Mouse (Mus musculus) MEL (cell line): ENCODE results near the gene Tmem144. TPM values are rescaled to one million over a fixed set of nuclear protein-coding genes. Genes with fewer than 3 reads are reported as not detected.
"Not testable (repeated sequence)": the region's sequence is repeated elsewhere in the genome, so short reads cannot be mapped to it uniquely, and the experiment has no call there.

Source experiments
- DNase-seq: peaks from one replicate; pipeline ENCODE4 v3.0.0; 2011; ENCODE audit warnings: low read depth, low spot score
- H3K27ac ChIP-seq: 2 replicates; pipeline ENCODE4 v1.5.1; 2012; ENCODE audit warnings: low read depth, mild to moderate bottlenecking, control low read depth, low read length, moderate library complexity; ENCODE audit not compliant: control insufficient read depth
- H3K27me3 ChIP-seq, 2 experiments: fragments of 150-350 bp in 1 of 2; sonication (generic) in 1 of 2; 2 replicates each; pipeline ENCODE4 v1.6.1; 2012; ENCODE audit warnings: low read length in 2 of 2, mild to moderate bottlenecking in 2 of 2, improper control_type of control experiment in 1 of 2, moderate library complexity in 1 of 2; ENCODE audit not compliant: insufficient read depth in 2 of 2, control insufficient read depth in 1 of 2
- H3K36me3 ChIP-seq, 2 experiments: 2 replicates each; pipeline ENCODE4 v1.6.1; 2012 to 2014; ENCODE audit warnings: low read length in 2 of 2, improper control_type of control experiment in 1 of 2, inconsistent platforms in 1 of 2, mild to moderate bottlenecking in 1 of 2; ENCODE audit not compliant: insufficient read depth in 2 of 2, control insufficient read depth in 1 of 2
- H3K4me1 ChIP-seq, 2 experiments: fragments of 150-350 bp in 1 of 2; sonication (generic) in 1 of 2; 2 replicates each; pipeline ENCODE4 v1.6.1; 2012; ENCODE audit warnings: low read length in 2 of 2, improper control_type of control experiment in 1 of 2, mild to moderate bottlenecking in 1 of 2; ENCODE audit not compliant: insufficient read depth in 2 of 2, control insufficient read depth in 1 of 2
- H3K4me3 ChIP-seq, 2 experiments: fragments of 150-350 bp in 1 of 2; sonication (generic) in 1 of 2; 2 replicates each; pipeline ENCODE4 v1.5.1; 2012; ENCODE audit warnings: low read depth in 2 of 2, low read length in 2 of 2, mild to moderate bottlenecking in 2 of 2, moderate library complexity in 2 of 2, control low read depth in 1 of 2, improper control_type of control experiment in 1 of 2; ENCODE audit not compliant: control insufficient read depth in 1 of 2, insufficient read depth in 1 of 2
- H3K79me2 ChIP-seq: 2 replicates; pipeline ENCODE4 v1.6.1; 2012; ENCODE audit warnings: mild to moderate bottlenecking, low read length, moderate library complexity; ENCODE audit not compliant: control insufficient read depth, poor library complexity, insufficient read depth
- H3K9ac ChIP-seq: 2 replicates; pipeline ENCODE4 v1.6.1; 2012; ENCODE audit warnings: low read depth, mild to moderate bottlenecking, control low read depth, low read length, moderate library complexity; ENCODE audit not compliant: control insufficient read depth, poor library complexity, severe bottlenecking
- H3K9me3 ChIP-seq: fragments of 150-350 bp; sonication (generic); replicated peaks from 2 replicates; pipeline ENCODE4 v1.6.1; 2012; ENCODE audit warnings: mild to moderate bottlenecking, low read length, improper control_type of control experiment, moderate library complexity; ENCODE audit not compliant: insufficient read depth
- BHLHE40 ChIP-seq: IDR thresholded peaks from 2 replicates; pipeline ENCODE4 v1.6.1; 2012; ENCODE audit warnings: low read depth, mild to moderate bottlenecking, inconsistent platforms, low read length, improper control_type of control experiment, borderline replicate concordance
- CHD2 ChIP-seq: IDR thresholded peaks from 2 replicates; pipeline ENCODE4 v1.6.1; 2011; ENCODE audit warnings: low read length, improper control_type of control experiment
- CTCF ChIP-seq, 3 experiments: IDR thresholded peaks in 2 of 3; conservative IDR thresholded peaks in 1 of 3; 2 replicates each; pipeline ENCODE4 v1.5.1; 2011 to 2012; ENCODE audit warnings: low read length in 3 of 3, low read depth in 2 of 3, mild to moderate bottlenecking in 2 of 3, improper control_type of control experiment in 1 of 3, inconsistent platforms in 1 of 3, mixed read lengths in 1 of 3, moderate library complexity in 1 of 3; ENCODE audit not compliant: control insufficient read depth in 1 of 3, insufficient read depth in 1 of 3, poor library complexity in 1 of 3, severe bottlenecking in 1 of 3
- E2F4 ChIP-seq: IDR thresholded peaks from 2 replicates; pipeline ENCODE4 v1.6.1; 2011; ENCODE audit warnings: low read depth, low read length, improper control_type of control experiment, borderline replicate concordance
- ELF1 ChIP-seq: IDR thresholded peaks from 2 replicates; pipeline ENCODE4 v1.6.1; 2014; ENCODE audit warnings: low read depth, mild to moderate bottlenecking, inconsistent platforms, low read length, improper control_type of control experiment, moderate library complexity
- EP300 ChIP-seq, 2 experiments: IDR thresholded peaks; 2 replicates each; pipeline ENCODE4 v1.6.1; 2011; ENCODE audit warnings: improper control_type of control experiment in 2 of 2, low read length in 2 of 2, low read depth in 1 of 2, mild to moderate bottlenecking in 1 of 2
- KAT2A ChIP-seq: conservative IDR thresholded peaks from 2 replicates; pipeline ENCODE4 v1.6.1; 2012; ENCODE audit warnings: low read depth, low read length, improper control_type of control experiment, inconsistent platforms
- MAFK ChIP-seq: IDR thresholded peaks from 2 replicates; pipeline ENCODE4 v1.6.1; 2011; ENCODE audit warnings: low read depth, mild to moderate bottlenecking, low read length, improper control_type of control experiment, borderline replicate concordance
- MEF2A ChIP-seq: IDR thresholded peaks from 2 replicates; pipeline ENCODE4 v1.6.1; 2014; ENCODE audit warnings: low read depth, mild to moderate bottlenecking, inconsistent platforms, low read length, improper control_type of control experiment; ENCODE audit not compliant: poor library complexity, insufficient replicate concordance, severe bottlenecking; ENCODE audit errors: extremely low read depth
- MYB ChIP-seq: IDR thresholded peaks from 2 replicates; pipeline ENCODE4 v1.6.1; 2011; ENCODE audit warnings: mild to moderate bottlenecking, low read depth, low read length, improper control_type of control experiment
- MYC ChIP-seq: IDR thresholded peaks from 2 replicates; pipeline ENCODE4 v1.6.1; 2011; ENCODE audit warnings: low read depth, mild to moderate bottlenecking, low read length, improper control_type of control experiment, moderate library complexity
- NELFE ChIP-seq: IDR thresholded peaks from 2 replicates; pipeline ENCODE4 v1.6.1; 2011; ENCODE audit warnings: low read depth, low read length, improper control_type of control experiment
- POLR2A ChIP-seq, 2 experiments: IDR thresholded peaks; 2 replicates each; pipeline ENCODE4 v1.6.1; 2011 to 2012; ENCODE audit warnings: low read length in 2 of 2, mild to moderate bottlenecking in 2 of 2, control low read depth in 1 of 2, improper control_type of control experiment in 1 of 2, low read depth in 1 of 2, moderate library complexity in 1 of 2; ENCODE audit not compliant: control insufficient read depth in 1 of 2, insufficient read depth in 1 of 2, poor library complexity in 1 of 2
- RAD21 ChIP-seq: IDR thresholded peaks from 2 replicates; pipeline ENCODE4 v1.6.1; 2011; ENCODE audit warnings: mild to moderate bottlenecking, low read depth, low read length, improper control_type of control experiment
- RCOR1 ChIP-seq: IDR thresholded peaks from 2 replicates; pipeline ENCODE4 v1.6.1; 2012; ENCODE audit warnings: low read depth, mild to moderate bottlenecking, inconsistent platforms, low read length, improper control_type of control experiment
- SIN3A ChIP-seq: IDR thresholded peaks from 2 replicates; pipeline ENCODE4 v1.6.1; 2012; ENCODE audit warnings: low read length, improper control_type of control experiment, inconsistent platforms
- SMC3 ChIP-seq: IDR thresholded peaks from 2 replicates; pipeline ENCODE4 v1.6.1; 2011; ENCODE audit warnings: low read depth, low read length, improper control_type of control experiment
- TAL1 ChIP-seq: IDR thresholded peaks from 2 replicates; pipeline ENCODE4 v1.6.1; 2012; ENCODE audit warnings: mild to moderate bottlenecking, inconsistent platforms, low read length, moderate library complexity, mixed read lengths
- TCF12 ChIP-seq: IDR thresholded peaks from 2 replicates; pipeline ENCODE4 v1.6.1; 2014; ENCODE audit warnings: low read depth, mild to moderate bottlenecking, inconsistent platforms, low read length, improper control_type of control experiment, moderate library complexity
- ZC3H11A ChIP-seq: IDR thresholded peaks from 2 replicates; pipeline ENCODE4 v1.6.1; 2012; ENCODE audit warnings: low read depth, mild to moderate bottlenecking, inconsistent platforms, low read length, improper control_type of control experiment
- ZKSCAN1 ChIP-seq: IDR thresholded peaks from 2 replicates; pipeline ENCODE4 v1.6.1; 2012; ENCODE audit warnings: low read depth, mild to moderate bottlenecking, inconsistent platforms, low read length, improper control_type of control experiment, moderate library complexity
- ZNF384 ChIP-seq: IDR thresholded peaks from 2 replicates; pipeline ENCODE4 v1.6.1; 2012; ENCODE audit warnings: low read depth, mild to moderate bottlenecking, inconsistent platforms, low read length, improper control_type of control experiment
- polyA plus RNA-seq, 2 experiments: library from polyadenylated mRNA; stranded (reverse) in 1 of 2; unstranded in 1 of 2; fragments of >175 nt in 1 of 2; fragments of >200 nt in 1 of 2; gene quantifications; 2 replicates each; pipeline versions ENCODE4 v1.2.1 to v1.2.4; 2012; ENCODE audit warnings: low replicate concordance in 2 of 2, low read depth in 1 of 2; ENCODE audit not compliant: insufficient read length in 2 of 2, insufficient read depth in 1 of 2, missing spikeins in 1 of 2
- total RNA-seq: library from RNA; depleted of rRNA; stranded (reverse); fragments of 300-350 nt; gene quantifications from 2 replicates; pipeline ENCODE4 v1.2.3, GENCODE M21; 2012

Gene Tmem144
- total and polyA plus RNA-seq, 3 experiments: 0.04 to 0.25 TPM; not detected in 1

GRCm38 (mm10) chr3:79808530-79809179, 43.9 kb downstream of the Tmem144 start:
- no peaks in the 10 kb centered on the region for H3K27me3 ChIP-seq
- no peaks in the 10 kb centered on the region for H3K79me2 ChIP-seq
- no peak overlapping the region for H3K9ac ChIP-seq
- H3K4me3 ChIP-seq: no peak overlapping the region
- peaks cover 12 to 15% of the 10 kb centered on the region in 2 experiments for H3K4me1 ChIP-seq
- DNase-seq: no peak
- H3K9me3 ChIP-seq: no peaks in the 10 kb centered on the region
- TF ChIP-seq TAL1 (no peak), SIN3A (no peak), NELFE (no peak), MYB (no peak), CTCF (IDR thresholded peaks at IDR 0.05 in 2 of 3, conservative IDR thresholded peaks at IDR 0.05 in 1 of 3; ENCODE audit: control insufficient read depth in 1 of 3, insufficient read depth in 1 of 3, low read depth in 2 of 3, low read length in 3 of 3, poor library complexity in 1 of 3, severe bottlenecking in 1 of 3) (no peak), MAFK (no peak), CHD2 (no peak), ZNF384 (no peak), POLR2A (IDR thresholded peaks at IDR 0.05; ENCODE audit: control insufficient read depth in 1 of 2, insufficient read depth in 1 of 2, low read depth in 1 of 2, low read length in 2 of 2, poor library complexity in 1 of 2) (no peak), KAT2A (no peak), RCOR1 (no peak), SMC3 (no peak), TCF12 (no peak), ZKSCAN1 (no peak)
- no peak overlapping the region for H3K27ac ChIP-seq
- peaks cover 0 to 20% of the 10 kb centered on the region in 2 experiments; a peak in 2 of 4 replicates for H3K36me3 ChIP-seq

GRCm38 (mm10) chr3:79800761-79801160, 51.8 kb downstream of the Tmem144 start:
- not testable (repeated sequence) for H3K4me1 ChIP-seq, H3K27ac ChIP-seq, H3K9me3 ChIP-seq, H3K9ac ChIP-seq, H3K79me2 ChIP-seq, H3K4me3 ChIP-seq, DNase-seq, H3K36me3 ChIP-seq
- H3K27me3 ChIP-seq: peaks cover 5 to 10% of the 10 kb centered on the region in 2 experiments

- H3K4me1 ChIP-seq: no peaks in the 10 kb centered on the region
- no peak overlapping the region for H3K4me3 ChIP-seq
- no peaks in the 10 kb centered on the region for H3K79me2 ChIP-seq
- H3K9ac ChIP-seq: no peak overlapping the region
- no peaks in the 10 kb centered on the region for H3K9me3 ChIP-seq
- TF ChIP-seq ZKSCAN1 (no peak), MEF2A (no peak), RAD21 (no peak), CHD2 (no peak), ELF1 (no peak), TCF12 (no peak), E2F4 (no peak), ZC3H11A (no peak), EP300 (IDR thresholded peaks at IDR 0.05; ENCODE audit: low read depth in 1 of 2, low read length in 2 of 2) (no peak), RCOR1 (no peak), POLR2A (IDR thresholded peaks at IDR 0.05; ENCODE audit: control insufficient read depth in 1 of 2, insufficient read depth in 1 of 2, low read depth in 1 of 2, low read length in 2 of 2, poor library complexity in 1 of 2) (no peak), BHLHE40 (no peak), MYC (no peak)
- H3K27ac ChIP-seq: no peak overlapping the region
- H3K36me3 ChIP-seq: no peaks in the 10 kb centered on the region
- H3K27me3 ChIP-seq: peaks cover 10 to 17% of the 10 kb centered on the region in 2 experiments
- DNase-seq: no peak
These were observed 60.3 kb downstream of the Tmem144 start for GRCm38 (mm10) chr3:79792307-79792706.
